Mouse (Mus musculus): ENCODE results near the gene Lin7a. TPM values are rescaled to one million over a fixed set of nuclear protein-coding genes. Genes with fewer than 3 reads are reported as not detected.

The Lin7a gene
- polyA plus RNA-seq, 1 experiment from 2014 or later, result 4.5 TPM

DNA sequence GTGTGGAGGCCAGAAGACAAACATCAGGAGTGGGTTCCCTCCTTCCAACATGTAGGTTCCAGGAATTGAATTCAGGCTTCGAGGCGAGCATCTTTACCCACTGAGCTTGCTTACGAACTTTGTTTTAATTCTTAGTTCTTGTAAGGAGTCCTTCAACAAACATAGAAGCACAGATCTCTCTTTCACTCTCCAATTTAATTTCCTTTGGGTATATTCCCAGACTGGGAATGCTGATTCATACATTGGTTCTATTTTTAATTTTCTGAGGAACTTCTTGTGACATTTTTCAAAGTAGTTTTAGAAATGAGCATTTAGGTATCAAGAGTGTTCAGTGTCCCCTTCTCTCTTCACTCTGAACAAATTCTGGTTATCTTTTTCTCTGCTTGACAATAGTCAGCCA lies 68.0 kb downstream of the Lin7a start:
- H3K9ac ChIP-seq (ENCODE audit: low read length), result no peak overlapping the region
- no peak overlapping the region for H3K4me2 ChIP-seq (ENCODE audit: low read depth, low read length)
- H3K4me1 ChIP-seq (replicated peaks; ENCODE audit: control insufficient read depth, insufficient read depth, low read length), result no peaks in the 10 kb centered on the region
- H3K4me3 ChIP-seq (ENCODE audit: low read length), result no peak overlapping the region
- ATAC-seq (ENCODE audit: low read depth), result no peak
- 85% methylated on average over 3 of the region's 3 CpGs for WGBS
- H3K27ac ChIP-seq (ENCODE audit: low read length), result no peak overlapping the region
- no peaks in the 10 kb centered on the region for H3K27me3 ChIP-seq (ENCODE audit: control insufficient read depth, insufficient read depth, low read depth, low read length)
- no peaks in the 10 kb centered on the region for H3K9me3 ChIP-seq (ENCODE audit: control insufficient read depth, low read length)
- no peaks in the 10 kb centered on the region for H3K36me3 ChIP-seq (ENCODE audit: control insufficient read depth, insufficient read depth, low read length)

DNA sequence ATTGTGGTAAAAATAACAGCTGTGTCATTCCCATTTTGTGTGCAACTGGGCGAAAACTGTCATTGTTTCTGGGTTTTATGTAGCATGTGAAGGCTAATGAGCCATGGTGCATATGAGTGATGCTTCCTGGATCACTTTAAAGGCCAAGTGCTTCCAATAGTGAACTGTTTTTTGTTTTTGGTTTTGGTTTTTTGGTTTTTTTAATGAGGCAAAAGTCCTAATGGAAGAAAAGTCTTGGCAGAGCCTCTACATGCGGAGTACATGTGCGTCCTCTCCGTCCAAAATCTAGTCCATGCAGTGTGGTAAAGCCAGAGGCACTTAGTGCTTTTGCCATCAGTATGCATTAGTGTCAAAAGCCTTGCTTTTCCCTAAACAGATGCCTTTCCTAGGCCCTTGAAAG lies 69.7 kb downstream of the Lin7a start:
- H3K27ac ChIP-seq (ENCODE audit: low read length), result no peak overlapping the region
- no peaks in the 10 kb centered on the region for H3K4me1 ChIP-seq (replicated peaks; ENCODE audit: control insufficient read depth, insufficient read depth, low read length)
- H3K9ac ChIP-seq (ENCODE audit: low read length), result no peak overlapping the region
- no peaks in the 10 kb centered on the region for H3K9me3 ChIP-seq (ENCODE audit: control insufficient read depth, low read length)
- no peak overlapping the region for H3K4me3 ChIP-seq (ENCODE audit: low read length)
- no peaks in the 10 kb centered on the region for H3K27me3 ChIP-seq (ENCODE audit: control insufficient read depth, insufficient read depth, low read depth, low read length)
- 83% methylated on average over 4 of the region's 4 CpGs for WGBS
- no peak overlapping the region for H3K4me2 ChIP-seq (ENCODE audit: low read depth, low read length)
- ATAC-seq (ENCODE audit: low read depth), result no peak
- no peaks in the 10 kb centered on the region for H3K36me3 ChIP-seq (ENCODE audit: control insufficient read depth, insufficient read depth, low read length)

DNA sequence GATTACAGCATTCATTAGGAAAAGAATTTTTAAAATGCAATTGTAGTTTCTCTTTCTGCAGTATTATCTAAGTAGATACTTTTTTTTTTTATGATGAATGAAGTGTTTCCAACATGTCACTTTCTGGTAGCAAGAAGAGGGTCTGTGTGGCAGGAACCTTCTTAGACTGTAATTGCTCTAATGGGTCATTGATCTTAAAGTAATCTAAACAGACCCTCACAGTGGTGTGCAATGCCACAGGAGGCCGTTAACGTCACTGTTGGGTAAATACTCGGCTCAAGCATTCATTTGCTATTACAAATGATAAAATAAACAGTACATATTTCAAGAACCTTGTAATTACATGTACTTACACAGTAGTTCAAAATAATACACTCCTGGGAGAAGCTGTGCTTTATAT lies 72.7 kb downstream of the Lin7a start:
- WGBS, result 18% methylated on average over 3 of the region's 3 CpGs
- Histone ChIP-seq H3K4me3 (ENCODE audit: low read length) (no peak overlapping the region), H3K4me2 (ENCODE audit: low read depth, low read length) (no peak overlapping the region), H3K27ac (ENCODE audit: low read length) (no peak overlapping the region), H3K4me1 (replicated peaks; ENCODE audit: control insufficient read depth, insufficient read depth, low read length) (no peaks in the 10 kb centered on the region), H3K27me3 (ENCODE audit: control insufficient read depth, insufficient read depth, low read depth, low read length) (no peaks in the 10 kb centered on the region), H3K9ac (ENCODE audit: low read length) (no peak overlapping the region), H3K36me3 (ENCODE audit: control insufficient read depth, insufficient read depth, low read length) (no peaks in the 10 kb centered on the region), H3K9me3 (ENCODE audit: control insufficient read depth, low read length) (no peaks in the 10 kb centered on the region)
- no peak for ATAC-seq (ENCODE audit: low read depth)

DNA sequence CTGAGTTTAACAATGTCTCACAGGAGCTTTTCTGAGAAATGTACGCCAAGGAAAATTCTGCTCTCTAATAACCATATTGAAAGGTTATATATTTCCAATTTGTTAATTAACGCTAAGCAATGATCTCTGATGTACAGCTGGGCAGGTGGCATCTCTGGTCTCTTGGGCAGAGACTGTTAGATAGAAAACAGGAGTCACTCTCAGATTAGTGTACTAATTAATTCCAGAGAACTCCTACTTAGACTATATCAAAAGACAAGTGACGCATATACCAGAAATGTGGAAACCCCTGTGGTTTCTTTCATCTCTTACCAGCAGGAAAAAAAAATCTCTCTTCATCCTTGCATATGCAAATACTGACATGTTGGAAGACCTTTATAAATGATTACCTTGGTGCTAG lies 76.4 kb downstream of the Lin7a start:
- H3K27ac ChIP-seq (ENCODE audit: low read length), result no peak overlapping the region
- H3K36me3 ChIP-seq (ENCODE audit: control insufficient read depth, insufficient read depth, low read length), result no peaks in the 10 kb centered on the region
- no peak overlapping the region for H3K4me3 ChIP-seq (ENCODE audit: low read length)
- H3K9ac ChIP-seq (ENCODE audit: low read length), result no peak overlapping the region
- no peaks in the 10 kb centered on the region for H3K27me3 ChIP-seq (ENCODE audit: control insufficient read depth, insufficient read depth, low read depth, low read length)
- no peak overlapping the region for H3K4me2 ChIP-seq (ENCODE audit: low read depth, low read length)
- H3K9me3 ChIP-seq (ENCODE audit: control insufficient read depth, low read length), result no peaks in the 10 kb centered on the region
- WGBS, result 74% methylated on average over 3 of the region's 3 CpGs
- no peak for ATAC-seq (ENCODE audit: low read depth)
- no peaks in the 10 kb centered on the region for H3K4me1 ChIP-seq (replicated peaks; ENCODE audit: control insufficient read depth, insufficient read depth, low read length)

DNA sequence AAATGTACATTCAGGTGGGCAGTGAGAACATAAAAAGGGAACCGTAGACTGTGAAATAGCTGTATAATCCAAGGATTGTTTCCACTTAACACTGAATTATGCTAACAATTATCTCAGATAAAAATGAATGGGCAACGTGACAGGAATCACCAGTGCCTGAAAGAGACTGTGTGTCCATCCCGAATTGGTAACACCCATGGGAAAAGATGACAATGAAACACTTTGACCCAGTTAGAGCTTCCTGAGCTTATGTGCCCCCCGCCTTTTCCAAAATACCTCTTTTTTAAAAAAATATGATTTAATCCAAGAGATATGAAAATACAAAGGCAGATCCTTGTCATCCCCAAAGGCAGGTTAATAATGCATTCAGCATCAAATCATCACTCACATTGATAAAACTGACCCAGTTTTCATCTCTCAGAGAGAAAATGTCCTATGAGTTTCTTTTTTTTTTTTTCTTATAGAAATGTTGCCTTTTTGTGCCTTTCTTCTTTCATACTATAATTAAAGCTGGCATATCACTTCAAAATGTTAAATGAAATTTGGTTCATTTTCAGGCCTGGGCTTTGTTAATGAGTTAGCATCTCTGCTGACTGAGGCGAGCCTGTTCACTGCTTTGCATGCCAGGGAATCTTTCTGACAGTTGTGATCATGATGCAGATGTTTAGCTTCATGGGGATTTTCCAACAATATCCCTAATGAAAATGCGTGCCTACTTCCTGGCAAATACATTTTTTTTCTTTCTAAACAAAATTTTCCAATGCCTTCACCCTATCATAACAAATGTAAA lies 80.4 kb downstream of the Lin7a start:
- Histone ChIP-seq H3K4me2 (ENCODE audit: low read depth, low read length) (no peak overlapping the region), H3K4me3 (ENCODE audit: low read length) (no peak overlapping the region), H3K9me3 (ENCODE audit: control insufficient read depth, low read length) (no peaks in the 10 kb centered on the region), H3K9ac (ENCODE audit: low read length) (no peak overlapping the region), H3K36me3 (ENCODE audit: control insufficient read depth, insufficient read depth, low read length) (no peaks in the 10 kb centered on the region), H3K4me1 (replicated peaks; ENCODE audit: control insufficient read depth, insufficient read depth, low read length) (no peaks in the 10 kb centered on the region), H3K27me3 (ENCODE audit: control insufficient read depth, insufficient read depth, low read depth, low read length) (no peaks in the 10 kb centered on the region), H3K27ac (ENCODE audit: low read length) (no peak overlapping the region)
- no peak for ATAC-seq (ENCODE audit: low read depth)
- WGBS, result 68% methylated on average over 6 of the region's 6 CpGs

DNA sequence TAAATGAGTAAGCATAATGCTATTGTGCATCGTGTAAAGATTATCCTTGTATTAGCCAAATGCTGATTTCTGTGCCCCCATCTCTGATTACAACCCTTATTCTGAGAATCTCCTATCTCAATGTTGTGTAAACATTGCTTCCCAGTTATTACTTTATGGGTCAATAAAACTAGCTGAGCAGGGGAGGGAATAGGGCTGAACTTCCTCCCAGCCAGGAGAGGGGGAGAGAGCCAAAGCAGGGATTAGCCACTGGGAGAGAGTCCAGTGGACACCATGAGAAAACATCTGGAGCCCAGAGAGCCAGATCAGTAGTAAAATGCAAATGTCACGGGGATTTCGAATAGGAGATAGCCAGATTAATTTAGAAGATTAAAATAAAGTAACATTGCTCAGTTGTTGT lies 82.0 kb downstream of the Lin7a start:
- H3K4me1 ChIP-seq (replicated peaks; ENCODE audit: control insufficient read depth, insufficient read depth, low read length), result no peaks in the 10 kb centered on the region
- no peak for ATAC-seq (ENCODE audit: low read depth)
- H3K9me3 ChIP-seq (ENCODE audit: control insufficient read depth, low read length), result no peaks in the 10 kb centered on the region
- H3K27me3 ChIP-seq (ENCODE audit: control insufficient read depth, insufficient read depth, low read depth, low read length), result no peaks in the 10 kb centered on the region
- no peak overlapping the region for H3K27ac ChIP-seq (ENCODE audit: low read length)
- 90% methylated on average over 3 of the region's 3 CpGs for WGBS
- no peaks in the 10 kb centered on the region for H3K36me3 ChIP-seq (ENCODE audit: control insufficient read depth, insufficient read depth, low read length)
- H3K4me3 ChIP-seq (ENCODE audit: low read length), result no peak overlapping the region
- H3K4me2 ChIP-seq (ENCODE audit: low read depth, low read length), result no peak overlapping the region
- H3K9ac ChIP-seq (ENCODE audit: low read length), result no peak overlapping the region

DNA sequence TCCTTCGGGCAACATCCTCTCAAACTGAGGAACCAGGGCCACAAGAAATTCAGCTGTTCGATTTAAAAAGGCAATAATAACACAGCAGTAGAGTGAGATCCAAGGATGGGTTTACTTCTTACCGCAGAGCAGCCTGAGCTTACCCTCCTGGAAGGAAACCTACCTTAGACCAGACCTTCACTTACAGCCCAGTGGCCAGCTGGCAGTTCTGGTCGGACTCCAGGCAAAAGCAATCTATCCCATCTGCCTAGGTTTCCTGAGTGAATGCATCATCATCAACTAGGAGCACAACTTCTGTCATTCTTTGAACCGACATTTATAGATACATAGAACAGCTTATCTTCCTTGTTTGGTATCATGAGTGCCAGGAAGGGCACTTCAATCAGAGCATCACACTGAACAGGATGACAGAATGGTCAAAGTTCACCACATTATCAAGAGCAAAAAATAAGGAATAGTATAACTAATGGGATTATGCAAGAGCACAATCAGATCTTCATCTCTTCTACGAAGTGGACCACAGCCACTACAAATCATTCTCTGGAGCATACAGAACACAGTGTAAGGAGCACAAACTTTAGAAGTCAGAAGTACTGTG lies 87.1 kb downstream of the Lin7a start:
- no peak overlapping the region for H3K4me2 ChIP-seq (ENCODE audit: low read depth, low read length)
- 74% methylated on average over 6 of the region's 6 CpGs for WGBS
- no peak overlapping the region for H3K27ac ChIP-seq (ENCODE audit: low read length)
- no peaks in the 10 kb centered on the region for H3K36me3 ChIP-seq (ENCODE audit: control insufficient read depth, insufficient read depth, low read length)
- H3K4me1 ChIP-seq (replicated peaks; ENCODE audit: control insufficient read depth, insufficient read depth, low read length), result no peaks in the 10 kb centered on the region; the same call in 1 of the 2 replicates
- no peak overlapping the region for H3K9ac ChIP-seq (ENCODE audit: low read length)
- no peak overlapping the region for H3K4me3 ChIP-seq (ENCODE audit: low read length)
- H3K9me3 ChIP-seq (ENCODE audit: control insufficient read depth, low read length), result no peaks in the 10 kb centered on the region
- ATAC-seq (ENCODE audit: low read depth), result no peak
- no peaks in the 10 kb centered on the region for H3K27me3 ChIP-seq (ENCODE audit: control insufficient read depth, insufficient read depth, low read depth, low read length)

DNA sequence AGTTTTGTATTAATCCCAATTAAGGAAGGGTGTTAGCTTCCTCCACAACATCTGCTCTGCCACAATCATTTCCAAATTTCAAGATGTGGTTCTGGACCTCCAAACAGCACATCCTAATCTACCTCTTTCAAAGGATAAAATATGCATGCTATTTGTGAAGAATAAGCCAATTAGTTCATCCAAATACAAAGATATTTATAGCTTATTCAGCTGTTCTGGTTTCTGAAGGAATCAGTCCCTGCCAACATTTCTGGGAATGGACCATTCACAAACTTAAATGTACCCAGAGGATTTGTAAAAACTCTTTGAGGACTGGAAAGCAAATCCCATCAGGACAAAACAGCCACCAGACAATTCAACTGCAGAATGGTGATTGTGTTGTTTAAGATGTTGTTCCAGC lies 87.8 kb downstream of the Lin7a start:
- Histone ChIP-seq H3K27me3 (ENCODE audit: control insufficient read depth, insufficient read depth, low read depth, low read length) (no peaks in the 10 kb centered on the region), H3K4me3 (ENCODE audit: low read length) (no peak overlapping the region), H3K4me1 (replicated peaks; ENCODE audit: control insufficient read depth, insufficient read depth, low read length) (no peaks in the 10 kb centered on the region; the same call in 1 of the 2 replicates), H3K27ac (ENCODE audit: low read length) (no peak overlapping the region), H3K4me2 (ENCODE audit: low read depth, low read length) (no peak overlapping the region), H3K9ac (ENCODE audit: low read length) (no peak overlapping the region), H3K36me3 (ENCODE audit: control insufficient read depth, insufficient read depth, low read length) (no peaks in the 10 kb centered on the region), H3K9me3 (ENCODE audit: control insufficient read depth, low read length) (no peaks in the 10 kb centered on the region)
- no peak for ATAC-seq (ENCODE audit: low read depth)

DNA sequence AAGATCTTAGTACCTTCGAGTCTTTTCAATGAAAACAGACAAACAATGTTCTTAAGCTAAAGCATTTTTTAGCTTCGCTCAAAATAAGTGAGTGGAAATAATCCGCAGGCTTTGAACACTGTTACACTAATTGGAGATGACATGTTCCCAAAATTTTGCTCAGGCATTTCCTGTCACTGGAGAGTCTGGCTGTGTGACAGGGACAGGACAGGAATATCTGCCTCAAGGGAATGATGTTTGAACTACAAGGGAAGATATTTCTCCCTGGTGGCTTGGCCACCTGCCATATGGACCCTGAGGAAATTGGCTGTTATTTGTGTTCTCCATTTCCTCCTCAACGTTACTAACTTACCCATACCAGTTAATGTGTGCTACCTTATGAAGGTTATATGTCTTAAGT lies 90.1 kb downstream of the Lin7a start:
- Histone ChIP-seq H3K4me2 (ENCODE audit: low read depth, low read length) (no peak overlapping the region), H3K36me3 (ENCODE audit: control insufficient read depth, insufficient read depth, low read length) (no peaks in the 10 kb centered on the region), H3K27ac (ENCODE audit: low read length) (no peak overlapping the region), H3K4me1 (replicated peaks; ENCODE audit: control insufficient read depth, insufficient read depth, low read length) (no peaks in the 10 kb centered on the region; the same call in 1 of the 2 replicates), H3K9me3 (ENCODE audit: control insufficient read depth, low read length) (no peaks in the 10 kb centered on the region), H3K4me3 (ENCODE audit: low read length) (no peak overlapping the region), H3K27me3 (ENCODE audit: control insufficient read depth, insufficient read depth, low read depth, low read length) (no peaks in the 10 kb centered on the region), H3K9ac (ENCODE audit: low read length) (no peak overlapping the region)
- no peak for ATAC-seq (ENCODE audit: low read depth)
- WGBS, result 60% methylated on average over 4 of the region's 4 CpGs
